Mouse (Mus musculus) heart, embryonic 10.5 days (tissue): ENCODE measurements around the gene Nsg2. TPM values are rescaled to one million over a fixed set of nuclear protein-coding genes. Genes with fewer than 3 reads are reported as not detected.
A peak's percentile ranks its signal among the peaks of the same experiment; 100 is the strongest.
"Not testable (repeated sequence)": the region's sequence is repeated elsewhere in the genome, so short reads cannot be mapped to it uniquely, and the experiment has no call there.

ENCODE experiments used
- DNase-seq: peaks from one replicate; pipeline ENCODE4 v3.0.0-alpha.2; 2017; ENCODE audit warnings: low spot score
- H3K27ac ChIP-seq: fragments of 300-500 bp; sonication (generic); 2 replicates; pipeline ENCODE4 v1.5.1; 2016; ENCODE audit warnings: mild to moderate bottlenecking
- H3K27me3 ChIP-seq: fragments of 300-500 bp; sonication (generic); 2 replicates; pipeline ENCODE4 v1.6.1; 2016; ENCODE audit warnings: mild to moderate bottlenecking; ENCODE audit not compliant: poor library complexity, insufficient read depth, severe bottlenecking
- H3K36me3 ChIP-seq: fragments of 300-500 bp; sonication (generic); 2 replicates; pipeline ENCODE4 v1.6.1; 2016; ENCODE audit warnings: mild to moderate bottlenecking, moderate library complexity
- H3K4me1 ChIP-seq: fragments of 300-500 bp; sonication (generic); 2 replicates; pipeline ENCODE4 v1.6.1; 2016; ENCODE audit warnings: mild to moderate bottlenecking
- H3K4me3 ChIP-seq: fragments of 300-500 bp; sonication (generic); 2 replicates; pipeline ENCODE4 v1.5.1; 2016; ENCODE audit warnings: mild to moderate bottlenecking, moderate library complexity
- H3K9me3 ChIP-seq: fragments of 300-500 bp; sonication (generic); 2 replicates; pipeline ENCODE4 v1.6.1; 2016; ENCODE audit warnings: mild to moderate bottlenecking, moderate library complexity
- WGBS: fragments of 180-500 bp; shearing (Covaris S2); methylation state at CpG from one replicate; pipeline ENCODE4 v1.1.7; 2016; 5-methylcytosine and 5-hydroxymethylcytosine counted together
- polyA plus RNA-seq: library from polyadenylated mRNA; unstranded; fragments of >200 nt; fragmentation: Nextera tagmentation; extraction: Ambion mirVana; gene quantifications from 2 replicates; pipeline ENCODE4 v1.2.1, GENCODE M21; 2016

Gene Nsg2
- polyA plus RNA-seq, 1 experiment from 2014 or later: 2.7 TPM

DNA sequence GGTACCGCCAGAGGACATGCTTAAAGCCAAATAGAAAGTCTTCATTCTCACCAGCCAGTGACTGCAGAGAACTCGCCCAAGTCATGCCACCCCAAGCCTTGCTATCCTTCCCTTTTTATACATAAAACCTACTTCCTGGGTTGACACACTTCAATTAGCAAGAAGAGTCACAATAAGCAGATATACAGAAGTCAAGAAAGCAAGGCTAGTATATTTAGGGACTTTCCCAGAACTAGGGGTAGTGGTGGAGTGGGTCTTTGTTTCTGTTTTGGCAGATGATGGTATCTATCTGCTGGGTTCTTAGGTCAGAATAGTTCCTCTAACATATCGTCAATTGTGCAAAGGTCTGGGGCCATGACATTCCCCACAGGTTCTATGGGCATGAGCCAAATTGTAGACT, 7.7 kb upstream of the Nsg2 start:
- no peak overlapping the region for H3K4me3 ChIP-seq
- H3K4me1 ChIP-seq: no peaks in the 10 kb centered on the region
- no peak for DNase-seq
- H3K9me3 ChIP-seq: no peaks in the 10 kb centered on the region
- peaks cover 3% of the 10 kb centered on the region; the same call in 1 of the 2 replicates for H3K27me3 ChIP-seq
- WGBS: 85% methylated on average over 3 of the region's 3 CpGs
- H3K27ac ChIP-seq: no peak overlapping the region
- H3K36me3 ChIP-seq: no peaks in the 10 kb centered on the region

DNA sequence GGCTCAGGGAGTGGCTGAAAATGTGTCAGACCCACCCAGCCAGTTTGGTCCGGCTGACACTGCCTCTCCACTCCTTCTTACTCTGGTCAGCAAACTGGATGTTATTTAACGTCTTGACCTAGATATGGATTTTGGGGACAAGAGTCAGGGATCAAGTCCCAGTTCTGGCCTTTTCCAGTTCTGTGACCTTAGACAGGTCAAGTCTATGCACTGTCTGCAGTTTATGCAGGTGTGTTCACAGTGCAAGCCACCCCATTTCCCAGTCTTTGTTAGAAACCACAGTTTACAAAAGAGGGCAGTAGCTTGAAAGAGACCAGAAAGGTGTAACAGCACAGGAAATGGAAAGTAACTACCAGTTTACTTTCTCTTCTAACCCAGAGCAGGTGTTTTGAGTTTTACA, 547 bp upstream of the Nsg2 start:
- 31% methylated on average over 2 of the region's 2 CpGs for WGBS
- no peak overlapping the region for H3K4me3 ChIP-seq
- H3K4me1 ChIP-seq: peaks cover 23% of the 10 kb centered on the region
- H3K27ac ChIP-seq: no peak overlapping the region
- H3K27me3 ChIP-seq: peaks cover 28% of the 10 kb centered on the region
- no peaks in the 10 kb centered on the region for H3K9me3 ChIP-seq
- DNase-seq: no peak
- no peaks in the 10 kb centered on the region for H3K36me3 ChIP-seq

- no peaks in the 10 kb centered on the region for H3K36me3 ChIP-seq
- H3K9me3 ChIP-seq: no peaks in the 10 kb centered on the region
- no peak for DNase-seq
- WGBS: 5% methylated on average over 11 of the region's 11 CpGs
- H3K4me1 ChIP-seq: peaks cover 23% of the 10 kb centered on the region
- no peak overlapping the region for H3K27ac ChIP-seq
- H3K4me3 ChIP-seq: 0 out of 2 replicates have a peak overlapping the region, but pooled peaks have one; percentile 29
- peaks cover 28% of the 10 kb centered on the region for H3K27me3 ChIP-seq
Measured at GRCm38 (mm10) chr11:32001181-32001910, 1.1 kb downstream of the Nsg2 start.

DNA sequence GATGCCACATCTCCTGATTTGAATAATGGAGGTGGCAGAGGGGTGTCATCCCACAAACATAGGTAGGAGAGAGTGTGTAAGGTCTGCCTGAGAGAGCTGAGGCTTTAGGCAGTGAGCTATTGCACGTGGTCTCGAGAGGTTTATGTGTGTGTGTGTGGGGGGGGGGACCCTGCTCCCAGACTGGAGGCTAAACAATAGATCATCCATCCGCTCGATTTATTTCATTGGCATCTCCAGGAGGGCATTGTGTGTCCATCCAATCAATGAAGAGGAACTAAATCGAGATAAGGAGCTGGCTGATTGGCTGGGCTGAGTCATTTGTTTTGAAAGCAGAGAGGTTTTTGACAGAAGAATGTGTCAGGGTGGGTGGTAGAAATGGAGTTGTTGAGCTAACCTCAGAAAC, 2.4 kb downstream of the Nsg2 start:
- Histone ChIP-seq H3K4me1 (peaks cover 23% of the 10 kb centered on the region), H3K36me3 (no peaks in the 10 kb centered on the region), H3K4me3 (no peak overlapping the region), H3K27ac (no peak overlapping the region), H3K9me3 (0 out of 2 replicates have a peak, but pooled peaks cover 4% of the 10 kb centered on the region), H3K27me3 (peaks cover 24% of the 10 kb centered on the region)
- no peak for DNase-seq
- 11% methylated on average over 5 of the region's 5 CpGs for WGBS

DNA sequence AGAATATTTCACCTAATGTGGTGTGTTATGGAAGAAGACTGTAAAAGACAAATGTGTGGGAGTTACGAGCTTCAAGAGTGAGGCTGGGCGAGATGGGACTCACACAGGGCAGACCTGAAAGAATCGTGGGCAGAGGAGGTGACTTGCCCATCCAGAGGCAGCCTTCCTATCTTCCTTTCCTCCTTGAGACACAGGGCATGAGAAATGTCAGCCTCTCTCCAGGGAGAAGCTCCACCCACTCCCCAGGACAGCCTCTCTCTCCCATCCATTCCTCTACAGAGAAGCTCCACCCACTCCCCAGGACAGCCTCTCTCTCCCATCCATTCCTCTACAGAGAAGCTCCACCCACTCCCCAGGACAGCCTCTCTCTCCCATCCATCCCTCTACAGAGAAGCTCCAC, 7.8 kb downstream of the Nsg2 start:
- H3K4me3 ChIP-seq, H3K9me3 ChIP-seq, H3K36me3 ChIP-seq, H3K27me3 ChIP-seq, DNase-seq, H3K27ac ChIP-seq: not testable (repeated sequence)
- peaks cover 16% of the 10 kb centered on the region for H3K4me1 ChIP-seq
- WGBS: 73% methylated on average over 3 of the region's 3 CpGs

- Histone ChIP-seq H3K27ac (no peak overlapping the region), H3K27me3 (no peaks in the 10 kb centered on the region), H3K4me3 (no peak overlapping the region), H3K36me3 (no peaks in the 10 kb centered on the region), H3K4me1 (peaks cover 14% of the 10 kb centered on the region), H3K9me3 (0 out of 2 replicates have a peak, but pooled peaks cover 4% of the 10 kb centered on the region)
- no peak for DNase-seq
- WGBS: 74% methylated on average over 3 of the region's 3 CpGs
Measured at GRCm38 (mm10) chr11:32008852-32009251, 8.6 kb downstream of the Nsg2 start.

GRCm38 (mm10) chr11:32009961-32010662, 9.8 kb downstream of the Nsg2 start:
- no peaks in the 10 kb centered on the region for H3K27me3 ChIP-seq
- 0 out of 2 replicates have a peak, but pooled peaks cover 4% of the 10 kb centered on the region for H3K9me3 ChIP-seq
- DNase-seq: no peak
- H3K36me3 ChIP-seq: no peaks in the 10 kb centered on the region
- peaks cover 14% of the 10 kb centered on the region for H3K4me1 ChIP-seq
- 30% methylated on average over 13 of the region's 13 CpGs for WGBS
- H3K27ac ChIP-seq: 0 out of 2 replicates have a peak overlapping the region, but pooled peaks have one; percentile 36
- no peak overlapping the region for H3K4me3 ChIP-seq

DNA sequence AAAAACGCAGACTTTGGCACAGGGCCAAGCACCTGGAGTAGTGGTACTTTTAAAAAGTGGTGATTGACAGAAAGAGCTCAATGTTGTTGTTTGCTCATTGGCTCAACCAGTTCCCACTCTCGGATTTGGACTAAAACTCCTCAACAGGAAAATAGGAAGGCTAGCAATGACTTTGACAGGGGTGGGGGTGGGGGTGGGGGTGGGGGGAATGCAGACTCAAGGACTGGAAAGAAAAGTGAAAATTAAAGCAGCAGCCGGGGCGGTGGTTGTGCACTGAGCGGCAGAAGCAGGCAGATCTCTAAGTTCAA, 10.4 kb downstream of the Nsg2 start:
- 53% methylated on average over 5 of the region's 5 CpGs for WGBS
- Histone ChIP-seq H3K27me3 (no peaks in the 10 kb centered on the region), H3K4me1 (peaks cover 14% of the 10 kb centered on the region), H3K27ac (0 out of 2 replicates have a peak overlapping the region, but pooled peaks have one; percentile 36), H3K36me3 (no peaks in the 10 kb centered on the region), H3K9me3 (0 out of 2 replicates have a peak, but pooled peaks cover 4% of the 10 kb centered on the region), H3K4me3 (no peak overlapping the region)
- no peak for DNase-seq

- H3K36me3 ChIP-seq: no peaks in the 10 kb centered on the region
- DNase-seq: no peak
- WGBS: 54% methylated on average over 9 of the region's 9 CpGs
- H3K4me3 ChIP-seq: no peak overlapping the region
- H3K9me3 ChIP-seq: 0 out of 2 replicates have a peak, but pooled peaks cover 2% of the 10 kb centered on the region
- no peaks in the 10 kb centered on the region for H3K27me3 ChIP-seq
- peaks cover 14% of the 10 kb centered on the region for H3K4me1 ChIP-seq
- no peak overlapping the region for H3K27ac ChIP-seq
Measured at GRCm38 (mm10) chr11:32011867-32012603, 11.8 kb downstream of the Nsg2 start.

GRCm38 (mm10) chr11:32013014-32013427, 12.8 kb downstream of the Nsg2 start:
- no peak for DNase-seq
- WGBS: 85% methylated on average over 4 of the region's 4 CpGs
- no peak overlapping the region for H3K27ac ChIP-seq
- H3K36me3 ChIP-seq: no peaks in the 10 kb centered on the region
- peaks cover 16% of the 10 kb centered on the region for H3K4me1 ChIP-seq
- H3K9me3 ChIP-seq: no peaks in the 10 kb centered on the region
- no peaks in the 10 kb centered on the region for H3K27me3 ChIP-seq
- H3K4me3 ChIP-seq: no peak overlapping the region

GRCm38 (mm10) chr11:32013561-32013960, 13.3 kb downstream of the Nsg2 start:
- H3K27me3 ChIP-seq: no peaks in the 10 kb centered on the region
- H3K27ac ChIP-seq: no peak overlapping the region
- H3K36me3 ChIP-seq: no peaks in the 10 kb centered on the region
- no peak overlapping the region for H3K4me3 ChIP-seq
- H3K9me3 ChIP-seq: no peaks in the 10 kb centered on the region
- 74% methylated on average over 1 of the region's 1 CpGs for WGBS
- H3K4me1 ChIP-seq: peaks cover 21% of the 10 kb centered on the region
- no peak for DNase-seq

- Histone ChIP-seq H3K4me1 (peaks cover 12% of the 10 kb centered on the region), H3K27me3 (peaks cover 15% of the 10 kb centered on the region; the same call in 1 of the 2 replicates), H3K4me3 (no peak overlapping the region), H3K27ac (no peak overlapping the region), H3K9me3 (no peaks in the 10 kb centered on the region), H3K36me3 (no peaks in the 10 kb centered on the region)
- 44% methylated on average over 4 of the region's 4 CpGs for WGBS
- DNase-seq: no peak
Measured at GRCm38 (mm10) chr11:32018201-32018600, 17.9 kb downstream of the Nsg2 start.
